Mouse (Mus musculus): ENCODE data around the gene Hprt. TPM values are rescaled to one million over a fixed set of nuclear protein-coding genes. Genes with fewer than 3 reads are reported as not detected.

Gene Hprt
- total RNA-seq, 1 experiment from 2014 or later, result 352 TPM

Other genes with a start within 250 kb of the Hprt start
- gene Ccdc160, start 196.9 kb upstream of the Hprt start, total RNA-seq (2017), result not detected in 2 replicates
- 49.8 and 54.1 TPM in 2 replicates for gene Phf6, start 75.9 kb upstream of the Hprt start, total RNA-seq (2017)